Mouse (Mus musculus) intestine, embryonic 15.5 days (tissue): ENCODE data around the gene Kif24. TPM values are rescaled to one million over a fixed set of nuclear protein-coding genes. Genes with fewer than 3 reads are reported as not detected.

ENCODE experiments used
- ATAC-seq: fragments of 200-750 bp; cut with Nextera tagmentation; 2 replicates; pipeline ENCODE4 v1.8.0; 2017; ENCODE audit warnings: moderate TSS enrichment, moderate library complexity
- H3K27ac ChIP-seq: fragments of 300-500 bp; sonication (generic); 2 replicates; pipeline ENCODE4 v1.5.1; 2015; ENCODE audit warnings: mild to moderate bottlenecking, inconsistent platforms
- H3K27me3 ChIP-seq: fragments of 300-500 bp; sonication (generic); replicated peaks from 2 replicates; pipeline ENCODE4 v1.6.1; 2015; ENCODE audit warnings: inconsistent platforms
- H3K36me3 ChIP-seq: fragments of 300-500 bp; sonication (generic); 2 replicates; pipeline ENCODE4 v1.6.1; 2015; ENCODE audit warnings: inconsistent platforms
- H3K4me1 ChIP-seq: fragments of 300-500 bp; sonication (generic); replicated peaks from 2 replicates; pipeline ENCODE4 v1.6.1; 2015; ENCODE audit warnings: inconsistent platforms
- H3K4me2 ChIP-seq: fragments of 300-500 bp; sonication (generic); replicated peaks from 2 replicates; pipeline ENCODE4 v1.6.1; 2015; ENCODE audit warnings: mild to moderate bottlenecking, inconsistent platforms
- H3K4me3 ChIP-seq: fragments of 300-500 bp; sonication (generic); replicated peaks from 2 replicates; pipeline ENCODE4 v1.5.1; 2015; ENCODE audit warnings: inconsistent platforms
- H3K9ac ChIP-seq: fragments of 300-500 bp; sonication (generic); 2 replicates; pipeline ENCODE4 v1.6.1; 2015; ENCODE audit warnings: inconsistent platforms
- H3K9me3 ChIP-seq: fragments of 300-500 bp; sonication (generic); 2 replicates; pipeline ENCODE4 v1.6.1; 2016; ENCODE audit warnings: inconsistent platforms
- WGBS: fragments of 180-500 bp; shearing (Covaris S2); methylation state at CpG from one replicate; pipeline ENCODE4 v1.1.7; 2015; 5-methylcytosine and 5-hydroxymethylcytosine counted together
- polyA plus RNA-seq: library from polyadenylated mRNA; unstranded; fragments of >200 nt; fragmentation: Nextera tagmentation; extraction: Ambion mirVana; gene quantifications from 2 replicates; pipeline ENCODE4 v1.2.1, GENCODE M21; 2015

Gene Kif24
- polyA plus RNA-seq, 1 experiment from 2014 or later, result 5.2 TPM

DNA sequence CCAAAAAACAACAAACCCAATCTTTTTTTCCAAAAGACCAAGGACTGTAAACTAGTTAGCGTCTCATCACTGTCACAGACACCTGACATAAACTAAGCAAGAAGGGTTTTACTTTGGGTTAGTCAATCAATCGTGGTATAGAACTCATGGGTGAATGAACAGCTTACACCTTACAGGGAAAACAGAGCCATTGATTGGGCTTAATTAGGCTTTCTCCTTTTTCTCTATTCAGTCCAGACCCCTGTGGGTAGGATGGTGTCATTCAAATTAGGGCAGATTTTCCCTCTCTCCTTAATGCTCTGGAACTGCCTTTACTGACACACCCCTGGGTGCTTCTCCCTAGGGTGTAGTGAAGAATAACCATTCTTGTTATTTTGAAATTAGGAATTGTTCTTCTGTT is 107.5 kb downstream of the Kif24 start:
- Histone ChIP-seq H3K27ac (no peak overlapping the region), H3K36me3 (peaks cover 4% of the 10 kb centered on the region; the same call in 1 of the 2 replicates), H3K4me1 (0 out of 2 replicates have a peak, but pooled peaks cover 2% of the 10 kb centered on the region), H3K4me2 (no peak overlapping the region), H3K27me3 (no peaks in the 10 kb centered on the region), H3K9ac (no peak overlapping the region), H3K9me3 (no peaks in the 10 kb centered on the region), H3K4me3 (no peak overlapping the region)
- WGBS, result 83% methylated on average over 2 of the region's 2 CpGs
- ATAC-seq, result no peak

DNA sequence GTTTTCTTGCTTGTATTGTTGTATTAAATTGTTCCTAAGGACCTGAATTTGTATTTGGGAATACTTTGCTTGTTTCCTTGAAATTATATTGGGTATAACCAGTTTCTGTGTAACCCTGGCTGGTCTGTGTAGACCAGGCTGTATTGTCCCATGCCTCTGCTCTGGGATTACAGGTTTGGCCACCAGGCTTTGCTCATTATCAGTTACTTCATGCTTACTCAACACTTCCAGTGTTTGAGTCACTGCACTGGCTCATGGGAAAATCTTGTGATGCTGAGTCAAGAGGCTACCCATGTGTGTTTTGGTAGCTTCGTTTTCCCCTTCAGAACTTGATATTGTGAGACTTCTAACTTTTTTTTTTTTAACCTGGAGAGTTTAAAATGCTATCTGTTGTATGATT is 111.4 kb downstream of the Kif24 start:
- 88% methylated on average over 1 of the region's 1 CpGs for WGBS
- H3K4me1 ChIP-seq, result 0 out of 2 replicates have a peak, but pooled peaks cover 6% of the 10 kb centered on the region
- no peaks in the 10 kb centered on the region for H3K27me3 ChIP-seq
- H3K9me3 ChIP-seq, result no peaks in the 10 kb centered on the region
- no peak overlapping the region for H3K4me3 ChIP-seq
- H3K27ac ChIP-seq, result no peak overlapping the region
- no peak for ATAC-seq
- H3K36me3 ChIP-seq, result peaks cover 4% of the 10 kb centered on the region; the same call in 1 of the 2 replicates
- no peak overlapping the region for H3K4me2 ChIP-seq
- no peak overlapping the region for H3K9ac ChIP-seq

DNA sequence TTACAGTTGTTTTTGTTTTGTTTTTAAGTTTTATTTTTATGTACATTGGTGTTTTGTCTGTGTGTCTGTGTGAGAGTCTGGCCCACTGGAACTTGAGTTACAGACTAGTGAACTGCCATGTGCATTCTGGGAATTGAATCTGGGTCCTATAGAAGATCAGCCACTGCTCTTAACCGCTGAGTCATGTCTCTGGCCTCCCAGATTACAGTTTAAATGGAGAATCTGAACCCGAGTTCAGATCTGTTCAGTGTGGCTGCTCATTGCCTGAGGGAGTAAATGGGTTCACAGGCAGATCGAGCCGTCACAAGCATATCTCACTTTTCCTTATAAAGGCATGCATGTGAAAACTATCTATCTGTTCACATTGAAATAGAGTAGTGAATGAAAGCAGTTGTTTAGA is 111.9 kb downstream of the Kif24 start:
- no peak for ATAC-seq
- Histone ChIP-seq H3K36me3 (peaks cover 4% of the 10 kb centered on the region; the same call in 1 of the 2 replicates), H3K4me1 (peaks cover 10% of the 10 kb centered on the region; the same call in 1 of the 2 replicates), H3K4me2 (no peak overlapping the region), H3K9ac (no peak overlapping the region), H3K27me3 (no peaks in the 10 kb centered on the region), H3K9me3 (no peaks in the 10 kb centered on the region), H3K4me3 (no peak overlapping the region), H3K27ac (no peak overlapping the region)
- WGBS, result 94% methylated on average over 4 of the region's 4 CpGs

DNA sequence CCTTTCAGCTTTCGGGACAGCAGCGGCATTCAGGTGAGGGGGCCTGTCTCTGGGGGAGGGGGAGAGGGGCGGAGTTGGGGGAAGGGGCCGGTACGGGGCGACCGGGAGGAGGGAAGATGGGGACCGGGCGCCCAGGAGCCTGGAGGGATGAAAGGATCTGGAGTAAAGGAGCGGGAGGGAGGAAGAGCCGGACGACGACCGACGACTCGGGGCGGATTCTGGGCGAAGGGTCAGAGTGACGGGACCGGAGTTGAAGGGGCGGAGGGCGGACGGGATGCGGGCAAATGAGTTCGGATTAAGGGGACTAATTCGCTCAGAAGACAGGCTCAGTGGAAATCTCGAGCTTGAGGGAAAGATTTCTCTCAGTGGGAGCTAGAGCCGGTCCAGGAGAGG is 115.5 kb downstream of the Kif24 start:
- no peaks in the 10 kb centered on the region for H3K9me3 ChIP-seq
- no peaks in the 10 kb centered on the region for H3K27me3 ChIP-seq
- H3K36me3 ChIP-seq, result no peaks in the 10 kb centered on the region
- peak; percentile 85 for ATAC-seq
- peaks cover 11% of the 10 kb centered on the region; the same call in 1 of the 2 replicates for H3K4me1 ChIP-seq
- H3K9ac ChIP-seq, result peak overlapping the region; percentile 76
- H3K4me3 ChIP-seq, result peak overlapping the region; percentile 63
- peak overlapping the region; percentile 96 for H3K27ac ChIP-seq
- H3K4me2 ChIP-seq, result peak overlapping the region; percentile 68
- WGBS, result under 1% methylated on average over 28 of the region's 28 CpGs

DNA sequence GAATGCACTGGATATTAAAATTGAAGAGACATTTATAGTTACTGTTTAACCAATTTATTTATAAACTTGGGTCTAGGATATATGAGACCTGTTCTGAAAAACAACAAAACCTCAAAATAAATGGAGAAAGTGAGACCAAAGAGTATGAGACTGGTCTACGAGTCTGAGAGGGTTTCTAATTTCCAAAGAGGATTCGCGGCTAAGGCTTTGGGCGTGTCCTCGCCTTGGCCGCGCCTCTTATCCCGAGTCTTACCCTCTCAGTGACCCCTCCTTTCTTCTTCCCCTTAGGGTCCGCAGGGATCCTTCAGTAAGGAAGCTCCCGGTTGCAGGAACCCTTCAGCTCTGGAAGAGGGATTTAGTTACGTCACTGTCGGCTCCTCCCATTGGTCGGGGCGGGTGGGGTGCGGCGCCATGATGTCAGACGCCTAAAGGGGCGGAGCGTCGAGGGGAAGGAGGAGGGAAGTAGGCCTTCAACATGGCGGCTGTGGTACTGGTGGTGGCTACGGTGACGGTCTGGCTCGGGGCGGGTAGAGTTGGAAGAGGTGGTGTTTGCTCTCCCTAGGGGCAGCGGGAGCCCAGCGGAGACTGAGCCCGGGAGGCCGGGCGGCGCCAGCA is 116.0 kb downstream of the Kif24 start, which contains the start of gene Ubap1:
Ubap1 (plus strand) TSS at position 413 of the 615 bp plus-strand sequence.
- Histone ChIP-seq H3K4me2 (peak within 1 kb of the TSS; percentile 68), H3K27me3 (no peaks in the 10 kb centered on the region), H3K4me1 (peaks cover 11% of the 10 kb centered on the region; the same call in 1 of the 2 replicates), H3K9ac (peak within 1 kb of the TSS; percentile 76), H3K9me3 (no peaks in the 10 kb centered on the region), H3K4me3 (peak within 1 kb of the TSS; percentile 63), H3K36me3 (no peaks in the 10 kb centered on the region), H3K27ac (peak within 1 kb of the TSS; percentile 96)
- under 1% methylated on average over 30 of the region's 31 CpGs for WGBS
- peak; percentile 99 for ATAC-seq

DNA sequence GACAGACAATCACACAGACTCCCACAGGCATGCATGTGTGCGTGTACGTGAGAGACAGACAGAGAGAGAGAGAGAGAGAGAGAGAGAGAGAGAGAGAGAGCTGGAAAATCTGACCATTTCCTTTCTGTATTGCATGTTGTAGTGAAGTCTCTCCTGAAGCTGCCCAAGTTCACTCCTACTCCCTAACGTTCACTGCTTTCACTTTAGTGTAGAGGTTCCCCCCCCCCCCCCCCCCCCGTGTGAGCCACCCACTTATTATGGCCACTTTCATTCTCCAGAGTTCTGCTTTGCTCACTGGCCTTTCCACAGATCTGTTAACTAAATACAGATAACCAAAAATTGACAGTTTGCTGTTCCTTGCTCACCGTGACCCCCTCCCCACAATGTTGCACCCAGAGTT is 116.8 kb downstream of the Kif24 start:
- WGBS, result 28% methylated on average over 5 of the region's 5 CpGs
- H3K9ac ChIP-seq, result no peak overlapping the region

DNA sequence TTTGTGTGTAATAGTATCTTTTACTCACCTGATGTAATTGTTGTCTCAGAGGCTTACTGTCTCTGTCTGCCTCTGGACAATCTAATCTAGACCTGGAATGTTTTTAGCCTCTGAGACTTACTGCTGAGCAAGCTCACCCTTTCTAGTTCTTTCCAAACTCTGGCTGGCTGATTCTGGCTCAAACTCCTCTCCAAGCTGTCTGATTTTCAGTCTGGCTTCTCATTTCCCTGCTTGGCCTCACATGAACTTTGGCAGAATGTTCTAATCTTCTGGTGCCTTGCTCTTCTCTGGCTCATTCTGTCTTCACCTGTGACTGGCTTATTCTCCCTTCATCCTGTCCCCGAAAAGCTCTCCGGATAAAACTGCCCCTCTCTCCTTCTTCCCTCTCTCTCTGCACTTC is 118.7 kb downstream of the Kif24 start:
- WGBS, result 64% methylated on average over 2 of the region's 2 CpGs
- no peak for ATAC-seq
- Histone ChIP-seq H3K27ac (no peak overlapping the region), H3K36me3 (no peaks in the 10 kb centered on the region), H3K27me3 (no peaks in the 10 kb centered on the region), H3K4me2 (no peak overlapping the region), H3K4me1 (peaks cover 9% of the 10 kb centered on the region; the same call in 1 of the 2 replicates), H3K9ac (no peak overlapping the region), H3K9me3 (no peaks in the 10 kb centered on the region), H3K4me3 (no peak overlapping the region)

More for the DNA sequence above, 116.8 kb downstream of the Kif24 start:
- H3K4me3 ChIP-seq, result no peak overlapping the region
- ATAC-seq, result no peak
- H3K4me2 ChIP-seq, result peak overlapping the region; percentile 68
- H3K27me3 ChIP-seq, result no peaks in the 10 kb centered on the region
- no peaks in the 10 kb centered on the region for H3K36me3 ChIP-seq
- 0 out of 2 replicates have a peak overlapping the region, but pooled peaks have one; percentile 13 for H3K27ac ChIP-seq
- peaks cover 11% of the 10 kb centered on the region; the same call in 1 of the 2 replicates for H3K4me1 ChIP-seq
- H3K9me3 ChIP-seq, result no peaks in the 10 kb centered on the region

DNA sequence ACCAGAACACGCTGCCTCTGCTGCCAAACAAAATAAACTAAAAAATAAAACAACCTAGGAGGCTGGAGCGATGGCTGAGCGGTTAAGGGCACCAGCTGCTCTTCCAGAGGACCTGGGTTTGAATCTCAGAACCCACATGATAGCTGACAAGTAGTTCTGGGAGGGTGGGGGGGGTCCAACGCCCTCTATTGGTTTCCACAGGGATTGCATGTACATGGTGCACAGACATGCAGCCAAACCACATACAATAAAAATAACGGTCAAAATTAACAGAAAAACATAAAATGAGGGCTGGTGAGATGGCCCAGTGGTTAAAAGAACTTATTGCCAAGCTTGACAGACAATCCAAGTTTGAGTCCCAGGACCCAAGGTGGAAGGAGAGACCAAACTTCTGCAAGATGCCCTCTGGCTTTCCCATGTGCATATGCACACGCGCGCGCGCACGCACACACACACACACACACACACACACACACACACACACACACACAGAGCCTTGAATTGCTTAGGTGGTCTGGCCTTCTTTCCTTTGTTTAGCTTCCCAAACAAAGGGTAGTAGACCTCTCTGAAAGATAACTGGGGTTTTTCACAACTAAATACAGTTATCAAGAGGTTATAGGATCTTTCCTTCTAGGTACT is 123.7 kb downstream of the Kif24 start:
- WGBS, result 77% methylated on average over 11 of the region's 11 CpGs
- no peak for ATAC-seq
- H3K9ac ChIP-seq, result no peak overlapping the region
- no peaks in the 10 kb centered on the region for H3K4me1 ChIP-seq
- H3K27me3 ChIP-seq, result no peaks in the 10 kb centered on the region
- H3K4me3 ChIP-seq, result no peak overlapping the region
- H3K27ac ChIP-seq, result no peak overlapping the region
- H3K4me2 ChIP-seq, result no peak overlapping the region
- H3K9me3 ChIP-seq, result no peaks in the 10 kb centered on the region
- H3K36me3 ChIP-seq, result no peaks in the 10 kb centered on the region

Other genes with a start within 250 kb of the Kif24 start
- gene Ubap2, start 189.7 kb downstream of the Kif24 start, polyA plus RNA-seq, result 50.1 and 52.2 TPM in 2 replicates
- gene Dcaf12, start 150.0 kb downstream of the Kif24 start, polyA plus RNA-seq, result 51.6 and 55.0 TPM in 2 replicates
- 50.0 and 56.5 TPM in 2 replicates for gene Ubap1, start 115.9 kb downstream of the Kif24 start, polyA plus RNA-seq
- 61.4 and 62.3 TPM in 2 replicates for gene Nudt2, start 264 bp upstream of the Kif24 start, polyA plus RNA-seq
- gene AI464131, start 38.2 kb upstream of the Kif24 start, polyA plus RNA-seq, result 8.1 and 9.4 TPM in 2 replicates
- gene 1110017D15Rik, start 52.4 kb upstream of the Kif24 start, polyA plus RNA-seq, result 0.28 and 0.55 TPM in 2 replicates
- gene Fam219a, start 104.7 kb upstream of the Kif24 start, polyA plus RNA-seq, result 2.3 TPM in 2 replicates
- gene Dnaic1, start 104.9 kb upstream of the Kif24 start, polyA plus RNA-seq, result 5.6 and 5.8 TPM in 2 replicates
- 10.8 and 11.2 TPM in 2 replicates for gene Enho, start 175.4 kb upstream of the Kif24 start, polyA plus RNA-seq
- 5.1 and 6.4 TPM in 2 replicates for gene Cntfr, start 232.2 kb upstream of the Kif24 start, polyA plus RNA-seq
- 127 and 129 TPM in 2 replicates for gene Il11ra1, start 235.1 kb upstream of the Kif24 start, polyA plus RNA-seq
- 58.8 and 65.0 TPM in 2 replicates for gene Rpp25l, start 248.6 kb upstream of the Kif24 start, polyA plus RNA-seq